Mouse (Mus musculus): Measurements from ENCODE around the gene Opn3.

The Opn3 gene

GRCm38 (mm10) chr1:175648615-175649014 lies 44.0 kb downstream of the Opn3 start:
- no peak for DNase-seq (ENCODE audit: low read depth, low spot score)

DNA sequence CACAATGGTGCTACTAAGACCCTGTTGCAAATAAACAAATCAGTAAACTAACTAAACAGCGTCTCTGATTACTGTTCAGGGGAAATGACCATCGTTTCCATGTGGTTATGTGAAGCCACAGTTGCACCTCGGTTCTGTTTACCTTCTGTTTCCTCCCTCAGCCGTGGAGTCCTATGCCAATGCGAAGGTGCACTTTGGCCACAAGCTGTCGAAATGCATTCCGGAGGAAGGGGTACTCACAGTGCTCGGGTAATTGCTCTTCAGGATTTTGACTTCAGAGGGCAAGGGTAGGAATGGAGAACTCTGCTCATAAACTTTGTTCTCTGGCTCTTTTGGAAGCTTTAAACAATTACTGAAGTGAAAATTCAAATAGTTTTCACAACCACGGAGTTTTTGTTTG lies 45.6 kb downstream of the Opn3 start:
- no peak for DNase-seq (ENCODE audit: low read depth, low spot score)

- DNase-seq (ENCODE audit: low read depth, low spot score) = no peak
Observed at GRCm38 (mm10) chr1:175643496-175644265, 48.9 kb downstream of the Opn3 start.

GRCm38 (mm10) chr1:175640435-175641150 lies 52.0 kb downstream of the Opn3 start:
- DNase-seq (ENCODE audit: low read depth, low spot score) = no peak

DNA sequence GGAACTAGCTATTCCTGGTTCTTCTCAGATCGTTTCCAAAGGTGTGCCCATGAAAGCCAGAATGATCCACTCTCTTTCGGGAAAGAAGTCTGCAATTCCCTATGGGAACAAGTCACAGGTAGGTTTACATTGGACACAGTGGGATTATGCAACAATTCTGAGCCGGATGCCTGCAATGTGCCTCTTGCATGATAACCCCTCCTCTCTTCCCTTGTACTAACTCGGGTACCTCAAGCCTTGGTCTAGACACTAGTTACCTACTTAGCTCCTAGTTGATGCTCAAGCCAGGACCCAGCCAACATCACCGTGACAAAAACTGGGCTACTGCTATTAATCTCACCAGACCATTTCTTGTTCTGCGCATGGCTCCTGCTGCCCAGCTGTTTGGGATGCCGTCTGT lies 53.5 kb downstream of the Opn3 start:
- no peak for DNase-seq (ENCODE audit: low read depth, low spot score)

DNA sequence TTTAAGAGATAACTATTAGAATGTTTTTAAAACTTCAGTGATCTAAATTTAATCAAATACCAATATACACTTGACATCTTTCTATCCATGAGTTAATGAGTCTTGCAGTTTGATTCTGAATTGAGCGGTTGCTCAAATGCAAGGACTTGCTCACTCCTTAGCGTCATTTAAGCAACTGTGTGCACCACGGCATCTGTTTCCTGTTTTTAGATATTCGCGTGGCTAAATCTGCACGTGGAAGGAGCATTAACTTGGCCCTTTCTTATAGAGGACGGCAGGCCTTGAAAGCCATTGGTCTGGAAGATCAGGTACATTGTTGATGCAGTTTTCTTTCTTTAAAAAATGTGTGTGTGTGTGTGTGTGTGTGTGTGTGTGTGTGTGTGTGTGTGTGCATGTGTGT lies 54.9 kb downstream of the Opn3 start:
- DNase-seq (ENCODE audit: low read depth, low spot score) = no peak

DNA sequence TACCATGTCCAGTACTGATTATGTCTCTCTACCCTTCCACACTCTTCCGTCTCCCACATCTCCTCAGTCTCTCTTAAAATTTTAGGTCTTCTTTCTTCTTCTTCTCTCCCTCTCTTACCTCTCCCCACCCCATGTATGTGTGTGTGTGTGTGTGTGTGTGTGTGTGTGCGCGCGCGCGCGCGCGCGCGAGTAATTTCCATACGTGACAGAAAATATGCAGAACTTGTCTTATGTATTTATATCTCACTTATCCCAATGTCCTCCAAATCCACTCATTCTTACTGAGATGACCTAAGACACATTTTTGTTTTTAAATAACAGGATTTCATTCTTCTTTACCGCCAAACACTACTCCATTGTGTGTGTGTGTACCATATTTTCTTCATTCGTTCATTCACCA lies 60.1 kb downstream of the Opn3 start:
- no peak for DNase-seq (ENCODE audit: low read depth, low spot score)

DNA sequence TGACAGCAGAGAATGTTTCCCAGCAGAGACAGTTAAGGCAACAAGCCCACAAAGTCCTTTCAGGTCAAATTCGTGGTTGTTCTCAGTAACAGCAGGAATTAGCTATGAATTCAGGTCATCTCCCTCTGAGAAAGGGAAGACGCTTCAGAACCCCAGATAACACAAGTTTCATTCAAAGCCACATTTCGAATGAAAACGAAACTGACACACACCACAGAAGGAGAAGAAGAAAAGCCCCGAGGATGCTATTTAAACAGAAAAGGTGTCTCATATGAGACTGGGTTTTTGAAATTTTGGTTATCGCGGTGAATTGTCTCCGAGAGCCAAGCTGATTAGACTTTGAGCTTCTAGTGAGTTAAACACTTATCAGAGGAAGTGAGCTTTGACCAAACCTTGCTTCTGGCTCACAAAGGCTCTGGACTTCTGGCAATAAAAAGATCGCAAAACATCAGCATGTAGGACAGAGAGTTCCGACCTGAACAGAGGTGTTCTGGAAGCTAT lies 60.8 kb downstream of the Opn3 start:
- no peak for DNase-seq (ENCODE audit: low read depth, low spot score)

- DNase-seq (ENCODE audit: low read depth, low spot score) = no peak
Observed at GRCm38 (mm10) chr1:175631080-175631479, 61.5 kb downstream of the Opn3 start.

- DNase-seq (ENCODE audit: low read depth, low spot score) = no peak
Observed at GRCm38 (mm10) chr1:175630345-175630744, 62.2 kb downstream of the Opn3 start.

- no peak for DNase-seq (ENCODE audit: low read depth, low spot score)
Observed at GRCm38 (mm10) chr1:175629248-175629647, 63.3 kb downstream of the Opn3 start.

DNA sequence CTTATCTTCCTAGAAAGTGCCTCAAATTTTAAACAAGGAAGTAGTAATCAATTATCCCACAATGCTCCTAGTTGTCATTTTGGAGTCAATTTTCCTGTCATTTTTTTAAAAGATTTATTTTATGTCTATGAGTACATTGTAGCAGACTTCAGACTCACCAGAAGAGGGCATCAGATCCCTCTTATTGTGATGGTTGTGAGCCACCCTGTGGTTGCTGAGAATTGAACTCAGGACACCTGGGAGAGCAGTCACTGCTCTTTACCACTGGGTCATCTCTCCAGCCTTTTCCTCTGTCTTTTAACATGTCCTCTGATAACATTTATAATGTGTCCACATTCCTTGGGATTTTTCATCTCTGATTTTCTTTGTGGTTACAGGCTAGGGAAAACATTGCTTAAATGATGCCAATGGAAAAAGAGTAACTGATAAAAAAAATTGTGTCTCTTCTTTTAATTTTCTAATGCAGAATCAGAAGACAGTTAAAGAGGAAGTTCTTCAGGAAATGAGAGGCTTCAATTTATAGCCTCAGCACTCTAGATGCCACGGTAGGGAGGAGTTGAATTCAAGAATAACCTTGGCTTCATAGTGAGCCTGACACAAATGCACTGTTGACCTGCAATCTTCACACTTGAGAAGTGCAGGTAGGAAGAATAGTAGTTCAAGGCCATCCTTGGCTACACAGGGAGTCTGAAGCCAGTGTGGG lies 66.4 kb downstream of the Opn3 start:
- peak; percentile 81 for DNase-seq (ENCODE audit: low read depth, low spot score)

- DNase-seq (ENCODE audit: low read depth, low spot score) = peak; percentile 99
Observed at GRCm38 (mm10) chr1:175625257-175625879, 67.2 kb downstream of the Opn3 start, which contains the start of gene Fh1. Gene Fh1 (minus strand): TSS chr1:175625635.

GRCm38 (mm10) chr1:175623656-175624055 lies 68.9 kb downstream of the Opn3 start:
- no peak for DNase-seq (ENCODE audit: low read depth, low spot score)

GRCm38 (mm10) chr1:175619814-175620431 lies 72.7 kb downstream of the Opn3 start, which contains the start of gene Kmo:
Gene Kmo (plus strand): TSS chr1:175620381.
- no peak for DNase-seq (ENCODE audit: low read depth, low spot score)

DNA sequence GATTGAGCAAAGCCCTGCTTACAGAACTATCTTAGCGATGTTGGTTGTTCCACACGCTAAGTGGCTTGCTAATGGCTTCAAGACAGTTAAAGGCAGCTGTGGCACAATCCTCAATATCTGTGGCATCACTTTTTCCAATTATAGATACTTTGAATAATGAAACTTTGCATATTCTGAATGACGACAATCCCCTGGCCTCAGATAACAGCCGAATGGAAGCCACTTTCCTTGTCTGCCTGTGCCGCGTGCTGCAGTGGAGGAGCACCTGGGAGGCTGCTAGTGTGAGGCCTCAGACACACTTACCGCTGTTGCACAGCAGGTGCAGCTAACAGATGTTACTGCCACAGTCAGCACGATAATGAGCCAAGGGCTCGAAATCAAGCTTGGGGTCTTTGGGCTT lies 77.6 kb downstream of the Opn3 start:
- DNase-seq (ENCODE audit: low read depth, low spot score) = no peak
